Mouse (Mus musculus): ENCODE measurements around the gene Stox2. TPM values are rescaled to one million over a fixed set of nuclear protein-coding genes. Genes with fewer than 3 reads are reported as not detected.

The Stox2 gene
- total RNA-seq, 2 experiments from 2014 or later = 10.0 to 15.0 TPM

DNA sequence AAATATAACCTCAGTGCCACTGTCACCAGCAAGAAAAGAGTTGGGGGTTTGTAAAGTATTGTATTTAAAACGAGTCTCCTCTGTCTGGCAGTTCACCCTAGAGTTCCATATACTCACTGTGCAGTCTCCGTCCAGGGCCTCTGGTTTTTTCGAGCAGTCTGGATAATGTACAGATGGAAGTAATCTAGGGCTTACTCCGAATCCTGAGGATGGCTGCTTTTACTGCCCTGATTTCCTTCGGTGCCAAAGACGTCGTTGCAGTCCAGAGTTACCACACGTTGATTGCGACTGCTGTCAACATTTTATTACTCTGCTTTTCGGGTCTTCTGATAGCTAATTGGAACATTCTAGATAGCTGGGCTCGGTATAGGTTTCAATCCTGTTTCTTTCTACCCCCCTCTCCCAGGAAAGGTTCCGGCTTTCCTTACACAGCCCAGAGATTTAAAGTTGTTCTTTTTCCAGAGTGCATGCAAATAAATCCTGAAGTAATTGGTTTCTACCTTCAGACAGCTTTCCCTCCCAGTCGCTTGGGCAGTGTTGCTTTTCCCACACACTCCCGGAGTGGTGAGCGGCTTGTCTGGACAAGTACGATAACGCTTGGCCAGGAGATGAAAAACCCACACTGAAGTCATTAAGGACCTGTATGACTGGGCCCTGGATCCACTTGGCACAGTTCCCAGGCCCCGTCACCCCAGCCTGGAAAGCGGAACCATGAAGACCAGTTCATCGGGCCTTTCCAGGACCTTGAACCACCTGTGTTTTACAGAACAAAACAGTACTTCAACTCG lies 94.1 kb downstream of the Stox2 start:
- DNase-seq = peak; percentile 28

DNA sequence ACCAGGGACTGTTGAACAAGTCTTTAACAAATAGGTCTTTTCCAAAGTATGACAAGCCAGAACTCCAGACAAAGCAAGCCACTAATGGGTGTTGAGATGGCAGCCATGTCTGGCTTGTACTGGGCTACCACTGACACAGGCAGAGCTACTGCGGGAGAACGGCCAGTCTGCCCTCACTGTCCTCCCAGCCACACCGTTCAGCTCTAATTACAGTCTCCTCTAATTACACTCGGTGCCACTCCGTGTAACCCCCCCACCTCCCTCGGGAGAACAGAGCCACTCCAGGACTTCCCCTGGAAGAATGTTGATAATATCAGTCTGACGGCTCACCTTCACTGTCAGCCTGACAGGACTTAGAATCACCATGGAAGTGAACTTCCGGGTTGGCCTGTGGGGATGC lies 97.1 kb downstream of the Stox2 start:
- no peak for DNase-seq

DNA sequence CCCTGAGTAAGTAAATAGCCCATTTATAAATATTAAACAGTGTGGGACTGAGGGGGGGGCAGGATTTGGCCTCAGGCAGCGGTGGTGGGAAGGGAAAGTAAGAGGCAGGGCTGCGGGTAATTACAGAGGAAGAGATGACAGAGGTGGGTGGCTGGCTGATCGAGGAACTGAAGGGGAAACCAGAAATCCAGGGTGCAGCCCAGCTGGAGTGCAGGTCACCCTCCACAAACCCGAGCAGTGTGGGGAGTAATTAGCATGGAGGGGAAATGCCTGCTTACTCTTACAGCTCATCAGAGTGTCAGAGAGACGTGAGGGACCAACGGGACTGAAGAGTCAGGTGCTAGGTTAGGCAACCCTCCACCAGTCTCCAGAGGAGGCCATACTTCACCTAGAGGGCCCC lies 98.4 kb downstream of the Stox2 start:
- DNase-seq = no peak

DNA sequence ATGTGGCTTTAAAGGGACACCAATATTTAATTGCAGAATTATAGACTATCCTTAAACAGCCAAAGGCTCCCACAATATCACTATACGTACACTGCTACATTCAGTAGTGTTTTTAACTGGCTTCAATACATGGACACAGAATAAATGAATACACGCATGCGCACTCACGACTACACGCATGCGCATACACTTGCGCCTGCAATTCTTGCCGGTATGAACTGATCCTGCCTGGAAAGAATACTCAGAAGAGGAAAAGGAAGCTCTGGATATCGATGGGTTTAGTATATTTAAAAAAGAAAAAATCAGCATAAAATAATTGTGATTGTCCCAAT lies 100.4 kb downstream of the Stox2 start:
- no peak for DNase-seq

DNA sequence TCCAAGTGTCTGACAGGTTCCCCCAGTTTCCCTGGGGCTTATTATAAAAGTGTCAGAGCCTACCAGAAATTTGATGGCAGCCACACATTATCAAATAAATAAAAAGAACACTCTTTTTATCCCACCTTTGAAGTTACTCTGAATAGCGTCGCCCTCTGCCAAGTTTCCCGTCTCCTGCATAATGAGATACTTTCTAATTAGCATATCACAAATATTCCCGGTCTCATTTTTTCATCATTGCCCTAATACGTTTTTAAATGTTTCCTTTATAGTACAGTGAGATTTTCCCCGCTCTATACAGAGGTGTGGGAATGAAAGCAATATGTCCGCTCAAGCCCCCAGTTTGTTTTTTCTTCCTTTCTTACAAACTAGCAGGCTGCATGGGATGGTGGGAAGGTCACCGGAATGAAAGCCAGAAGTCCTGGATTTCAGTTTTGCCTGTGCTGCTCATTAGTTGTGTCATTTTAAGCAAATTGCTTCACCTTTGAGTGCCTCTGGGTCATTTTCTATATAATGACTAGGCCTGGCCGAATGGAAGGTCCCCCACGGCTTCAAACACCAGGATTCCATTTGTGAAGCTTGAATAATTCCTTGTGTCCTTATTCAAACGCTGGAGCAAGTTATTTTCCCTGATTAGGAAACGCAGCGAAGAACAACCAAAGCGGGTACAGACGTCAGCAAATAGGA lies 100.9 kb downstream of the Stox2 start:
- DNase-seq = no peak

DNA sequence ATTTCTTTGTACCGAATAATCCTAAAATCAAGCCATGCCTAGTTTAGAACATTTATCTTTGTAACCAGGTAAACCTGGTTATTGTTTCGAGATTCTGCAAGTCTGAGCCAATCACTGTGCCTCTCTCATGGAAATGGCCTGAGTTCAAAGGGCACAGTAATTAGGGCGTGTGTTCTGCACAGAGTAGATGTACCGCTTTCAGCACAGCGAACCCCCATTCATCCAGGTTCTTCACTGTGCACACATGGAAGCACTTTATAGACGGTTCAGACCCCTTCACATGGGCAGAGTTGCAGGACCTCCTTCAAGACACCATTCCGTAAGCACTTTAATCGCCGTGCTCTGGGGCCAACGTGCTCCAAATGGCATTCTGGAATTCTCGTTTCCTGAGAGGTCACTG lies 104.7 kb downstream of the Stox2 start:
- no peak for DNase-seq

DNA sequence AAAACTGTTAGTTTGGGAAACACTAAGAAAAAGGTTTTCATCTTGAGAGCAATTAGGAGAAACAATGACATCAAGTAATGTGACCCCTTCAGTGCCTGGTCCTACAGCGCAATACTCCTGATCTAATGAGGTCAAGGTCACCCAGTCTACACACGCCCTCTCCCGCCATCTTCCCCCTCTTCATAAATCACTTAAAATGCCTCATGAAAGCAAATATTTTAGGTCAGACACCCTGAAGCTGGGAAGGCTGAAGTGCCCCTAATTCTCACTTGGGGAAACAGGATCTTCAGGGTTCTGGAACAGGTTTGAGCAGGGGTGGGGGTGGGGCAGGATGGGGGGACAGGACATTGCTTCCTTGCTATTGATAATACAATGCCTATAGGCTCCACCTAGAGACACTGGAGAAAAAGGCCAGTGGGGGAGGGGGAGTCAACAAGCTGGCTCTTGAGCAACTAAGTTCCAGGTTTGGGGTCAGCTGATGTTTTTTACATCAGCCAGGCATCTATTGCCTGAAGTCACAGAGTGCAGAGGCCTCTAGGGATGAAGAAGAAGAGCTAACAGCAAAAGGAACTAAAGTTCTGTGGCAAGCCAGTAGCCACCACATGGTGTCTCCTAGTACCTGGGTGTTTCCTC lies 107.4 kb downstream of the Stox2 start:
- DNase-seq = no peak

DNA sequence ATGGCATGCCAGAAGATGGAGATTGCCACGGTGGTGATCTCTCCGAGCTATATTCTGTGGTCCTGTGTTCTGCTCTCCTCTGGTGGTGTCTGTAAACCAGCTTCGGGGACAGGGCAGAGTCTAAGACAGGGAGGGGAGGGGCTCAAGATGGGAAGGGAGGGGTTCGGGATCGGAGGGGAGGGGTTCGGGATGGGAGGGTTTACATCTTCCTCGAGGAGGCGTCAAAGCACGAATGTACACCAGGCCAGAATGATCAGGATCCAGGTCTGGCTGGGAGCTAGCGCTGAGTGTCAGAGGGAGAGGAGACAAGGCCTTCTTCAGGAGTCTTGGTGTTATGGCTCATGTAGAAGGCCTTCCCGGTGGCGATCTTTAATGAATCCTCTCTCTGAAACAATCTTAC lies 109.7 kb downstream of the Stox2 start:
- no peak for DNase-seq

DNA sequence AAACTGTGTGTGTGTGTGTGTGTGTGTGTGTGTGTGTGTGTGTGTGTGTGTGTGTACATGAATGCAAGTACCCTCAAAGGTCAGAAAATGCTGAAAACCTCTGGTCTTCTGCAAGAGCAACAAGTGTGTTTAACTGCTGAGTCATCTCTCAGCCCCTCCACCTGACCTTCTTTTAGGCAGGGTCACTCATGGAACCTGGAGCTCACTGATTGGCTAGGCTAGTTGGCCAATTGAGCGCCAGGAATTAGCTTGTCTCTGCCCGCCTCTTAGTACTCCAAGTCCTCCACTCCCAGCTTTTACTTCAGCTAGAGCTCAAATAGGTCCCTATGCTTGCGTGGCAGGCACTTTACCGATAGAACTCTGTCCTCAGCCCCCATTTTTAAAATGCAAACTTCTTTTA lies 110.2 kb downstream of the Stox2 start:
- no peak for DNase-seq

DNA sequence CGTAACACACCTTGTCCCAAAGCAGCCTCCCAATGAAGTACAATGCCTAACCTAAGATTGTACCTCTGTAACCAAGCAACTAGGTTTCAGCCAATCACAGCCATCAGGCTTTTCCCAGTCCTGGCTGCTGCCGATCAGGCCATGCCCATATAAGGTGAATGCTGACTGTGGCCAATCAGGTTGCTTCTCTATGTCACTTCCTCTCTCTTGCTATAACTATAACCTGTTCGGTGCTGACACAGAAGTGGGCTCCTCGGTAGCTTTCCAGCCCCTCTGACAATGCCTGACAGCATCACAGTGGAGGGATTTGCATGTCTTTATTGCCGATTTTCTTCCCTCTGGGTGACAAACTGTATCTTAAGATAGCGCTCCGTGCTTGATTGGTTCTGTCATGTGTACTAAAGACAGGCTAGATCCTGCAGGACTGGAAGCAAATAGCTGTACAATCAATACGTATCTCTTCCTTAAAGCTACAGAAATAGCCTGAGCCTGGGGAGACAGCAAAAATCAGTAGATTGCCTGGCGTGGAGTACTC lies 111.9 kb downstream of the Stox2 start:
- DNase-seq = no peak

DNA sequence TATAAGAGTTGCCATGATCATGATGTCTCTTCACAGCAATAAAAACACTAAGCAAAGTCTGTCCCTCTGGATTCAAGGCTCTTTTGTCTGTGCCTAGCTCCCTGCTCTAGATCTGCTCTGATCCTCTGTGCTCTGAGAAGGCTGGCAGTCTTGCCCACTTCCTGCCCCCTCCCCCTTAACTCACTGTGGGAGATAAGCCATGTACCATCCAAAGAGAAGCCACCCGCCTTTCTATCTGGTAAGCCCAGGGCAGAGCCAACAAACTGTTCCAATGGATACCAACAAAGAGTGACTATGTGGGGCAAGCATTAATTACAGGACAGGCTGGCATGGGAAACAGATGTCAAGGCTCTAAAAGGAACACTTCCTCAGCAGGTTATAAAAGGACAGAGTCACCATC lies 113.2 kb downstream of the Stox2 start:
- no peak for DNase-seq

DNA sequence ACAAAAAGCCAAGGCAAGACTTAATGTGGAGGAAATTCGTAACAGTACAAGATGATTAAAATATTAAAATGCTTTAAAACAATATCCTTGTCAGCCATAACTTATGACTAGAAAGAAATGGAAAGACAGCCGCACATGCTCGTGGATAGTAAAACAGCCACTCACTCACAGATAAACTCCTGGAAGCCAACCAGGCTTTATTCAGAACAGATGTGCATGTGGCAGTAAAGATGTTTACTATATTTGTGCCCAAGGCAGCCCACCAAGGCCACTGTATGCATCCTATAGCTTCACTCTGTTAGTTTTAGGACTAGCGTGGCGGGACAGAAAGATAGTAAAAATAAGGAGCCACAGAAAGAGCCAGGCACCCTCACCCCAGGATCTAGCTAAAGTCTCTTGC lies 115.2 kb downstream of the Stox2 start:
- DNase-seq = no peak

DNA sequence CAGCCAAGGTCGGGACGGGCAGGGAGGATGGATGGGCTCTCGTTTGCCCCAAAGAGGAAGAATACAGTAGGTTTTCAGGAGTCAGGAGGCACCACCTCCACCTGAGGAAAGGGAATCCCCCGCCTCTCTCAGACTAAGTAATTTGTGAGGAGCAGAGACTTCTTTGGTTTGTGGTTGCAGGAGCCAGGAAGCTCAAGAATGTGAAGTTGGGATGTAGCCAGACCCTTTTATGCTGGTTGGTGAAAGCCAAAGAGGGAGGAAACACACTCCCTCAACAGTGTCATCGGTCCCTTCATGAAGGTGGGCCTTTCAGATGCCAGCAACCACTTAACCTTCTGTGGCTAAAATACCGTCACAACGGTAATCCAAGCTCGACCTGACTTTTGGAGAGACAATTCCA lies 119.8 kb downstream of the Stox2 start:
- no peak for DNase-seq

DNA sequence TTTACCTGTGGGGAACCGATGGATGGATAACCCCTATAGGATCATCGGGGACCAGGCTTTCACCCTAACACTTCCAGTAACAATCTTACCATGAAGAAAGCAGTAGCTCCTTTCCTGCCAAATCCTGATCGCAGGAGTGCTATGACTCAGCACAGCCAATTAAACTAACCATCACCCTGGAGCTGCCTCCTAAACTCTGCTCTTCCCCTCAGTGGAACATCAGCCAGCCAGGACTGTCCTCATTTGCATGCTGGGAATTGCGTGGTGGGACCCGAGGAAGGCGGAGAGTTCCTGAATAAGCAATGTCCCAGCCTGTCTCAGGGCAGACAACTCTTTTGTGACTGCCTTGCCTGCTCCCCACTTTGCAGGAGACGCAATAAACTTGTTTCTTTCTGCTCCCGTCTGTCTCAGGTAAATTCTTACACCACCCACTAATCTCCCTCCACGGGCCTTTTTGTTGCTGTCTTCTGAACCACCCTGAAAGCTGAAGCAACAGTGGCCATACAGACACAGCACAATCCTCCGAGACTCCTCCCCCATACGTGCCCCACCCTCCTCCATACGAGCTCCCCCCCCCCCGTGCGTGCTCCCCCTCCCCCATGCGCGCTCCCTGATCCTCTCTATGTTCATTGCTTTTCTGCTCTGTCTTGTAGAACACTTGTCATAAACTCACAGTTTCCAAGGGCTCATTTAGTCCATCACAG lies 121.9 kb downstream of the Stox2 start:
- no peak for DNase-seq

DNA sequence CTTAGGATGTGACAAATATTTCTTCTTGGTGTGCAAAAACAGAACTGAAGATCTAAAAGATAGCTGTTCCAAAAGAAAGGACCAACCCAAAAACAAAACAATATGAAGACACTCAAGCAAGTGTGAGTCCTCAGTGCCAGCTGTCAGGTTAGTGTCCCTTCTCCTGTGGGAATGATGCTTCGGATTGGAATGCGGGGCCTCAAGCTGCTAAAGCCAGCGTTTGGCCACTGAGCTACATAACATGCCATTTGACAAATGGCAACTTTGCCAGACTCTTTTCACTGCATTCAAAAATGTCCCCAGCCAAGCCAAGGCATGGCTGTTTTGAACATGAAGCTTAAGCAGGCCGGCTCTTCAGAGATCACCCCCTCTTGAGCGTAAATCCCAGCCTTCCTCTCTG lies 124.9 kb downstream of the Stox2 start:
- no peak for DNase-seq

DNA sequence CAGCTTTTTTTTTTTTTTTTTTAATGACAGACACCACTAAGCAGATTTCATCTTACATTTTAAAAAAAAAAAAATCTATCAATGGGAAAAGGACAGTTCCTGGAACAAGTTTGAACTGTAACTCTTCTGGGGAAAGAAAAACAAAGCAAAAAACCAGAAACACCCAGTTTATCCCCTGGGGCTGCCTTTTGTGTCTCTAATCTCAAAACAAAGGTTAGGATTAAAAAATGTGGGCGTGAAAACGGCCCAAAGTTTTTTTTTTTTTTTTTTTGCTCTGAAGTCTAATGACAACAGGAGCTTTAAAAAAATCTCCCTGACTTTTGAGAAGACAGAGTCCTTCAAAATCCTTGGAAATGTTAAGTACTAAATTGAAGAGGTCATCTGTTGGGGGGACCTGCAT lies 125.5 kb downstream of the Stox2 start:
- no peak for DNase-seq

DNA sequence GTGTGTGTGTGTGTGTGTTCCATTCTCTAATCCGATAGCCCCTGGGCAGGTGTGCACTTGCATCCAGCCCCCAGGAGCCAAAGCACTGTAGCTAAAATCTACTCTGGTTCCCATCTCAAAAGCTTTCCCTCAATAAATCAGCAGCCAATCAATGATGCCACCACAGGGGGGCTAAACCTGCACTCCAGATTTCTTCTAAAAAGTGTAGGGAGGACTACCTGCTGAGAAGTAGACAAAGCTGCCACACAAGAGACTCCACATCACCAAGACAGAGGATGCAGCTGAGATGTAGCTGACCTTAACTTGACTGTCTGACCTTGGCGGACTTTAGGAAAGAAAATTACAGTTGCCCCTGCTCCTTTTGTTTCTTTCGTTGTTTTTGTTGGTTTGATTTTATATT lies 127.7 kb downstream of the Stox2 start:
- DNase-seq = no peak

DNA sequence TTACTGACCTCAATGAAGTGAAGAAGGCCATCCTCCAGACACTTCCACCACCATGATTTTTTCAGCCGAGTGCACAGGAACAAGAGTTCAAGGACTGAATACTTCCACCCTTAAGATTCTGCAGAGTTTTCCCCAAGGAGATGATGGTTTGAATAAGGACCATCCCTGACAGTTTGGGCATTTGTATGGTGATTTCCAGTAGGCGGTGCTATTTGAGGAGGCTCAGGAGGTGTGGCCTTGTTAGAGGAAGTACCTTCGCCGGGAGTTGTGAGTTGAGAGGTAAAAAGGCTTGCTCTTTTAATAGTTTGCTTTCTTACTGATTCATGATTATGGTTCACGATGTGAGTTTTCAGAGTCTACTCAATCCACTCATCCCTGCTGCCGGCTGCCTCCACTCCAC lies 138.0 kb downstream of the Stox2 start:
- DNase-seq = no peak

DNA sequence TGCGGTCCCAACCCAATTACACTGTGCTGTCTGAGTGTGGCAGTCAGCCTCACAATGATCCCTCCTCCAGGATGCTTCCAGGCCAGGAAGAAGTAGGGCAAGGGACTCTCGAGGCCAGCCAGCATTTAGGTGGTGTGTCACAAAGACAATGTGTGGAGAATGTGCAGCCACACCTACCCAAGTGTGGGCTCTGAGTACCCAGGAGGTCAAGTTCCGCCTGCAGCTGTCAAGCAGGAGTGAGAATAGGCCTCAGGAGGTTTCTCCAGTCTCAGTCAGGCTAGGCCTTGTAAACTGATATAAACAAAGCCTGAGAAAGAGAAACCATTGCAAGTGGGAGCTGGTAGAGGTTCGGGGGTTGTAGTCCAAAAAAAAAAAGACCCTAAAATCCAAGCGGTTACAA lies 139.8 kb downstream of the Stox2 start:
- DNase-seq = no peak

DNA sequence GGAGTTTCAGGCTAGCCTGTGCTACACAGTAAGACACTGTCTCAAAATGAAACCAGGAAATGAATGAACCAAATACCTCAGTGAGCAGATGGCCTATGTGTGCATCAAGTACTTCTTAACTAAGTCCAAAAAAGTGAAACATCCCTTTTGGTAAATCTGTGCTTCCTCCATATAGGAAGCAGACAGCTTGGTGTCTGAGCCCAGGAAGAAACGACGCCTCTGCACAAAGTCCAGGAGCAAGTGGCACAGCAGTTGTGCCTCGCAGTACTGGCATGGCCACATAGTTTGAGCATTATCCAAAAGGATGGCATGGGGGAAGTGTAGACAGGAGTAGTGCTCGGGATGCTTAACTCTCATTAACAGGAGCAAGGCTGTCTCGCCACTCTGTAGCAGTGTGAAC lies 140.3 kb downstream of the Stox2 start:
- DNase-seq = no peak

DNA sequence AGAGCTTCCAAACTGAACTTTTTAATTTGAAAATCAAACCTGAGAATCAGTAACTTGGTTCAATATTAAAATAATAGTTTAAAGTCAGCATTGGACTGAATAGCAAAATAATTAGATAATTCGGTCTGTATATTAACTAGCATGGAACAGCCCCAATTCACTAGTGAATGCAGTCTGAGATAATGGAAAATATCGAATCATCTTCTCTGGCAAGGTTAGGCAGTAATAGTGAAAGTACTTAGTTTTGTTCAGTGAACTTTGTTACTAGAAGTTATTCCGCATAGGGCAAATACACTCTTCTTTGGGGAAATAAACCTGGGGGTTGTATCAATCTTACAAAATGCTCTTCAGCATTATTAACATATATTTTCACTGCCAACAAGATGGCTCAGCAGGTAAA lies 147.7 kb downstream of the Stox2 start:
- no peak for DNase-seq

DNA sequence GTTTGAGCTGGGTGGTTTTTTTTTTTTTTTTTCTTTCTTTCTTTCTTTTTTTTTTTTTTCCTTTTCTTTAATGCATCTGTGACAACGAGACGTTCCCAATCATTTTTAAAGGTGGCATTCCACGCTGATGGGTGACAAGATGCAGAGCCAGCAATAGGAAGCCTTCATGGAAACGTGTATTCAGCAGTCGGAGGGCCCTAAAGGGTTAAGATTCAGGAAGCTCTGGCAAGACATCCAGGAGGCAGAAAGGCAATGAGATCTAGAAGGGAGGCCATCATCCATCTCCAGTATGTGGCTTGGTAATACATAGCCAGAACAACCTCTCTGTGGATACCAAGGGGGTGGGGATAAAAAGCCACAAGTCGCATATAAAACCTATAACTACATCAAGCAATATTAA lies 156.5 kb downstream of the Stox2 start:
- no peak for DNase-seq

Measured in gastrocnemius, postnatal 10 days (tissue).